Mouse (Mus musculus): ENCODE data around the gene Ap4e1. TPM values are rescaled to one million over a fixed set of nuclear protein-coding genes. Genes with fewer than 3 reads are reported as not detected.
"Not testable (repeated sequence)": the region's sequence is repeated elsewhere in the genome, so short reads cannot be mapped to it uniquely, and the experiment has no call there.

The Ap4e1 gene
- polyA plus RNA-seq, 1 experiment from 2014 or later: 7.6 TPM

GRCm38 (mm10) chr2:127068806-127069205 is 60.3 kb downstream of the Ap4e1 start:
- H3K4me1 ChIP-seq (ENCODE audit: control insufficient read depth, insufficient read depth, low read length): peaks cover 7% of the 10 kb centered on the region
- no peak overlapping the region for H3K4me2 ChIP-seq (ENCODE audit: low read depth, severe bottlenecking)
- no peaks in the 10 kb centered on the region for H3K9me3 ChIP-seq (ENCODE audit: control insufficient read depth, low read length)
- DNase-seq (ENCODE audit: low spot score): no peak
- 73% methylated on average over 7 of the region's 7 CpGs for WGBS
- no peak overlapping the region for H3K9ac ChIP-seq (ENCODE audit: low read length)
- no peak overlapping the region for H3K4me3 ChIP-seq (ENCODE audit: low read depth, low read length)
- no peak for ATAC-seq (ENCODE audit: insufficient number of reproducible peaks, low FRiP score, low TSS enrichment, low read depth)
- H3K27ac ChIP-seq (replicated peaks; ENCODE audit: low read depth, low read length): no peak overlapping the region
- no peaks in the 10 kb centered on the region for H3K27me3 ChIP-seq (ENCODE audit: control insufficient read depth, insufficient read depth, low read length)
- H3K36me3 ChIP-seq (ENCODE audit: control insufficient read depth, insufficient read depth, low read length): no peaks in the 10 kb centered on the region; the same call in 1 of the 2 replicates

- peak overlapping the region; percentile 49 for H3K4me2 ChIP-seq (ENCODE audit: low read depth, severe bottlenecking)
- peak overlapping the region; percentile 49 for H3K9ac ChIP-seq (ENCODE audit: low read length)
- H3K27ac ChIP-seq (replicated peaks; ENCODE audit: low read depth, low read length): peak overlapping the region; percentile 73; the same call in 1 of the 2 replicates
- H3K4me3 ChIP-seq (ENCODE audit: low read depth, low read length): peak overlapping the region; percentile 47
- no peaks in the 10 kb centered on the region for H3K27me3 ChIP-seq (ENCODE audit: control insufficient read depth, insufficient read depth, low read length)
- H3K36me3 ChIP-seq (ENCODE audit: control insufficient read depth, insufficient read depth, low read length): no peaks in the 10 kb centered on the region; the same call in 1 of the 2 replicates
- H3K4me1 ChIP-seq (ENCODE audit: control insufficient read depth, insufficient read depth, low read length): peaks cover 7% of the 10 kb centered on the region
- H3K9me3 ChIP-seq (ENCODE audit: control insufficient read depth, low read length): no peaks in the 10 kb centered on the region
- DNase-seq (ENCODE audit: low spot score) (peak; percentile 54), ATAC-seq (ENCODE audit: insufficient number of reproducible peaks, low FRiP score, low TSS enrichment, low read depth) (no peak; the same call in 1 of the 2 replicates)
- WGBS: 10% methylated on average over 11 of the region's 11 CpGs
Observed at GRCm38 (mm10) chr2:127069781-127070434, 61.4 kb downstream of the Ap4e1 start.

- Histone ChIP-seq H3K27ac (replicated peaks; ENCODE audit: low read depth, low read length) (peak within 1 kb of the TSS; percentile 75), H3K36me3 (ENCODE audit: control insufficient read depth, insufficient read depth, low read length) (no peaks in the 10 kb centered on the region; the same call in 1 of the 2 replicates), H3K4me3 (ENCODE audit: low read depth, low read length) (peak within 1 kb of the TSS; percentile 47), H3K9ac (ENCODE audit: low read length) (peak within 1 kb of the TSS; percentile 83), H3K4me1 (ENCODE audit: control insufficient read depth, insufficient read depth, low read length) (peaks cover 7% of the 10 kb centered on the region), H3K9me3 (ENCODE audit: control insufficient read depth, low read length) (no peaks in the 10 kb centered on the region), H3K4me2 (ENCODE audit: low read depth, severe bottlenecking) (peak within 1 kb of the TSS; percentile 49), H3K27me3 (ENCODE audit: control insufficient read depth, insufficient read depth, low read length) (no peaks in the 10 kb centered on the region)
- peak; percentile 99 for ATAC-seq (ENCODE audit: insufficient number of reproducible peaks, low FRiP score, low TSS enrichment, low read depth)
- DNase-seq (ENCODE audit: low spot score): peak; percentile 92
- under 1% methylated on average over 32 of the region's 32 CpGs for WGBS
Observed at GRCm38 (mm10) chr2:127070435-127070841, 61.9 kb downstream of the Ap4e1 start, which contains the start of gene Blvra. Blvra (plus strand) TSS chr2:127070665.

- Histone ChIP-seq H3K27ac (replicated peaks; ENCODE audit: low read depth, low read length) (peak overlapping the region; percentile 75), H3K9ac (ENCODE audit: low read length) (peak overlapping the region; percentile 83), H3K4me2 (ENCODE audit: low read depth, severe bottlenecking) (peak overlapping the region; percentile 49), H3K27me3 (ENCODE audit: control insufficient read depth, insufficient read depth, low read length) (no peaks in the 10 kb centered on the region), H3K36me3 (ENCODE audit: control insufficient read depth, insufficient read depth, low read length) (no peaks in the 10 kb centered on the region; the same call in 1 of the 2 replicates), H3K4me3 (ENCODE audit: low read depth, low read length) (peak overlapping the region; percentile 47), H3K4me1 (ENCODE audit: control insufficient read depth, insufficient read depth, low read length) (peaks cover 7% of the 10 kb centered on the region), H3K9me3 (ENCODE audit: control insufficient read depth, low read length) (no peaks in the 10 kb centered on the region)
- ATAC-seq (ENCODE audit: insufficient number of reproducible peaks, low FRiP score, low TSS enrichment, low read depth) (peak; percentile 50), DNase-seq (ENCODE audit: low spot score) (no peak)
- WGBS: 12% methylated on average over 8 of the region's 9 CpGs
Observed at GRCm38 (mm10) chr2:127070879-127071278, 62.4 kb downstream of the Ap4e1 start.

DNA sequence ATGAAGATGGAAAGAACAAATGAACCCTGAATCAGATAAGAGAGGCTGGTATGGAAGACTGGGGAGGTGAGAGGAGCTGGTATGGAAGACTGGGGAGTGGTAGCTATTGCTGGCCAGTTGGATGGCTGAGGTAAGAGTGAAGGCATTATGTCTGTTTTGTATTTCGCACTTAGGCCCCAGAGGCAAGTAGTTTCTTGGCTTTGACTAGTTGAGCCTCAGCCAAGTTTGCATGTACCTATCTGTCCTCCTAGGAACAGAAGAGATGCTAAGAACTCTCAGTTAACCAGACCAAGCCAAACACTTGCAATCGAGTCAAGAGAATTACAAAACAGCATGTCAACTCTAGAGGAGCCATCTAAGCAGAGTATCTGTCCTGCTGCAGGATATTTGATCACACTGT is 65.6 kb downstream of the Ap4e1 start:
- H3K4me2 ChIP-seq (ENCODE audit: low read depth, severe bottlenecking): no peak overlapping the region
- WGBS: 94% methylated on average over 2 of the region's 2 CpGs

DNA sequence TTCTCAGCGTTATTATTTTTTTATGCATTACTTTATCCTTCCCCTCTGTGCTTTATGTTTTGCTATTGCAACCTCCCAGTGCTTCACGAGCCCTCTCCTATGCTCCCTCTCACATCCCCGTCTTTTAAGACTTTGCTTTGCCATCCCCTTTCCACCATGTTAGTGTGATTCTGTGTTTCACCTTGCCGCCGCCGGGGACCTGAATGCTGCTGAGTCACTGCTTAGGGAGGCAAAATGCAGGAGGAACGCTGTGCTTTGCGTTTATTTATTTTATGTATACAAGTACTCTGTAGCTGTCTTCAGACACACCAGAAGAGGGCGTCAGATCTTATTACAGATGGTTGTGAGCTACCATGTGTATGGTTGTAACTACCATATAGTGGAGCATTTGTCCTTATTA is 69.1 kb downstream of the Ap4e1 start:
- H3K36me3 ChIP-seq (ENCODE audit: control insufficient read depth, insufficient read depth, low read length): no peaks in the 10 kb centered on the region; the same call in 1 of the 2 replicates
- WGBS: 77% methylated on average over 9 of the region's 9 CpGs
- H3K27ac ChIP-seq (replicated peaks; ENCODE audit: low read depth, low read length): no peak overlapping the region
- no peaks in the 10 kb centered on the region for H3K27me3 ChIP-seq (ENCODE audit: control insufficient read depth, insufficient read depth, low read length)
- ATAC-seq (ENCODE audit: insufficient number of reproducible peaks, low FRiP score, low TSS enrichment, low read depth) (no peak), DNase-seq (ENCODE audit: low spot score) (no peak)
- H3K9ac ChIP-seq (ENCODE audit: low read length): no peak overlapping the region
- H3K4me2 ChIP-seq (ENCODE audit: low read depth, severe bottlenecking): no peak overlapping the region
- no peak overlapping the region for H3K4me3 ChIP-seq (ENCODE audit: low read depth, low read length)
- H3K4me1 ChIP-seq (ENCODE audit: control insufficient read depth, insufficient read depth, low read length): no peaks in the 10 kb centered on the region
- H3K9me3 ChIP-seq (ENCODE audit: control insufficient read depth, low read length): no peaks in the 10 kb centered on the region

More for the DNA sequence above, 65.6 kb downstream of the Ap4e1 start:
- Histone ChIP-seq H3K4me3 (ENCODE audit: low read depth, low read length) (no peak overlapping the region), H3K4me1 (ENCODE audit: control insufficient read depth, insufficient read depth, low read length) (peaks cover 7% of the 10 kb centered on the region), H3K9me3 (ENCODE audit: control insufficient read depth, low read length) (no peaks in the 10 kb centered on the region), H3K9ac (ENCODE audit: low read length) (no peak overlapping the region), H3K27me3 (ENCODE audit: control insufficient read depth, insufficient read depth, low read length) (no peaks in the 10 kb centered on the region), H3K27ac (replicated peaks; ENCODE audit: low read depth, low read length) (no peak overlapping the region), H3K36me3 (ENCODE audit: control insufficient read depth, insufficient read depth, low read length) (no peaks in the 10 kb centered on the region)
- no peak for ATAC-seq (ENCODE audit: insufficient number of reproducible peaks, low FRiP score, low TSS enrichment, low read depth)
- DNase-seq (ENCODE audit: low spot score): no peak

DNA sequence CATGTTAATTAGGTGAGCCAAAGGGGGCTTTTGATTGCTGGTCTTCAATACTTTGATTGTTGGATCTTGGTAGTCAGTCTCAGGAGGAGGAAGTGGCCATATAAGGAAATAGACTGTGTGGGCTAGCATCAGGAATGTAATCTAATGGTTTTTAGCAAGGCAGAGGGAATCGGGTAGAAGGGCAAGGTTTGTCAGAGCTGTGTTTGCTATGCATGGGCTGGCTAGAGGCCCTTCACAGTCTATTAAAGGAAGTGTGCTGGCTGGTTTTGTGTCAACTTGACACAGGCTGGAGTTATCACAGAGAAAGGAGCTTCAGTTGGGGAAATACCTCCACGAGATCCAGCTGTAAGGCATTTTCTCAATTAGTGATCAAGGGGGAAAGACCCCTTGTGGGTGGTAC is 70.5 kb downstream of the Ap4e1 start:
- H3K4me1 ChIP-seq (ENCODE audit: control insufficient read depth, insufficient read depth, low read length); H3K4me2 ChIP-seq (ENCODE audit: low read depth, severe bottlenecking); H3K27ac ChIP-seq (replicated peaks; ENCODE audit: low read depth, low read length); DNase-seq (ENCODE audit: low spot score); H3K9me3 ChIP-seq (ENCODE audit: control insufficient read depth, low read length); ATAC-seq (ENCODE audit: insufficient number of reproducible peaks, low FRiP score, low TSS enrichment, low read depth); H3K4me3 ChIP-seq (ENCODE audit: low read depth, low read length); H3K9ac ChIP-seq (ENCODE audit: low read length); H3K36me3 ChIP-seq (ENCODE audit: control insufficient read depth, insufficient read depth, low read length); H3K27me3 ChIP-seq (ENCODE audit: control insufficient read depth, insufficient read depth, low read length): not testable (repeated sequence)
- 59% methylated on average over 2 of the region's 2 CpGs for WGBS

GRCm38 (mm10) chr2:127079881-127080590 is 71.5 kb downstream of the Ap4e1 start:
- H3K9ac ChIP-seq (ENCODE audit: low read length): no peak overlapping the region
- H3K36me3 ChIP-seq (ENCODE audit: control insufficient read depth, insufficient read depth, low read length): no peaks in the 10 kb centered on the region; the same call in 1 of the 2 replicates
- H3K4me2 ChIP-seq (ENCODE audit: low read depth, severe bottlenecking): no peak overlapping the region
- H3K9me3 ChIP-seq (ENCODE audit: control insufficient read depth, low read length): no peaks in the 10 kb centered on the region
- WGBS: 94% methylated on average over 11 of the region's 11 CpGs
- no peaks in the 10 kb centered on the region for H3K4me1 ChIP-seq (ENCODE audit: control insufficient read depth, insufficient read depth, low read length)
- H3K27ac ChIP-seq (replicated peaks; ENCODE audit: low read depth, low read length): no peak overlapping the region
- no peak for ATAC-seq (ENCODE audit: insufficient number of reproducible peaks, low FRiP score, low TSS enrichment, low read depth)
- DNase-seq (ENCODE audit: low spot score): no peak
- H3K4me3 ChIP-seq (ENCODE audit: low read depth, low read length): no peak overlapping the region
- H3K27me3 ChIP-seq (ENCODE audit: control insufficient read depth, insufficient read depth, low read length): no peaks in the 10 kb centered on the region

Measured in limb, embryonic 11.5 days (tissue).